Mouse (Mus musculus): ENCODE results near the gene Zfp819.
"Not testable (repeated sequence)": the region's sequence is repeated elsewhere in the genome, so short reads cannot be mapped to it uniquely, and the experiment has no call there.

The Zfp819 gene

GRCm38 (mm10) chr7:43642587-43642986 is 35.6 kb downstream of the Zfp819 start:
- DNase-seq (ENCODE audit: low read depth, low spot score), result no peak

- DNase-seq (ENCODE audit: low read depth, low spot score), result no peak
Measured at GRCm38 (mm10) chr7:43643046-43643652, 36.2 kb downstream of the Zfp819 start.

- no peak for DNase-seq (ENCODE audit: low read depth, low spot score)
Measured at GRCm38 (mm10) chr7:43652683-43653082, 45.7 kb downstream of the Zfp819 start.

- DNase-seq (ENCODE audit: low read depth, low spot score), result no peak
Measured at GRCm38 (mm10) chr7:43654519-43654918, 47.5 kb downstream of the Zfp819 start.

GRCm38 (mm10) chr7:43656232-43656631 is 49.3 kb downstream of the Zfp819 start:
- no peak for DNase-seq (ENCODE audit: low read depth, low spot score)

- no peak for DNase-seq (ENCODE audit: low read depth, low spot score)
Measured at GRCm38 (mm10) chr7:43660002-43660401, 53.0 kb downstream of the Zfp819 start, which contains the start of gene Siglece. Gene Siglece, minus strand, starts transcription at chr7:43660161.

- DNase-seq (ENCODE audit: low read depth, low spot score), result no peak
Measured at GRCm38 (mm10) chr7:43662804-43663203, 55.8 kb downstream of the Zfp819 start.

GRCm38 (mm10) chr7:43667221-43667620 is 60.3 kb downstream of the Zfp819 start:
- DNase-seq (ENCODE audit: low read depth, low spot score), result not testable (repeated sequence)
